8 mouse cellular contexts compared by ENCODE assay signal in genomic region chr4:87647932-87648911, GRCm38 (mm10).
DNase-seq lines count a peak whose midpoint lies in the region; ATAC-seq and TF ChIP-seq lines count a peak whose summit lies in the region.

No protein-coding gene starts in this region.

- no peak overlapping the region for H3K27ac ChIP-seq in lung, embryonic 14.5 days (ENCODE audit: low read depth)
- peak overlapping the region; percentile 77 for H3K27ac ChIP-seq in embryonic facial prominence, embryonic 10.5 days (replicated peaks)
- peak overlapping the region; percentile 87 for H3K27ac ChIP-seq in hindbrain, embryonic 10.5 days
- H3K27ac ChIP-seq in midbrain, embryonic 15.5 days = peak overlapping the region; percentile 69
- H3K27ac ChIP-seq in thymus, adult 2 months (ENCODE audit: control insufficient read depth, insufficient read depth, low read length) = no peak overlapping the region

- TF ChIP-seq POLR2A in thymus, adult 2 months (IDR thresholded peaks at IDR 0.05; ENCODE audit: control insufficient read depth, extremely low read depth, insufficient read depth, low read length, poor library complexity) = no peak

- no peaks in the 10 kb centered on the region for H3K27me3 ChIP-seq in lung, embryonic 14.5 days (ENCODE audit: insufficient read depth, low read length)
- peaks cover 19% of the 10 kb centered on the region for H3K27me3 ChIP-seq in embryonic facial prominence, embryonic 10.5 days (replicated peaks; ENCODE audit: low read depth, poor library complexity, severe bottlenecking)
- no peaks in the 10 kb centered on the region for H3K27me3 ChIP-seq in hindbrain, embryonic 10.5 days (ENCODE audit: insufficient read depth, poor library complexity, severe bottlenecking)
- H3K27me3 ChIP-seq in midbrain, embryonic 15.5 days (replicated peaks) = no peaks in the 10 kb centered on the region
- no peaks in the 10 kb centered on the region for H3K27me3 ChIP-seq in thymus, adult 2 months (ENCODE audit: control insufficient read depth, insufficient read depth, low read length)

- H3K36me3 ChIP-seq in lung, embryonic 14.5 days (ENCODE audit: insufficient read depth) = no peaks in the 10 kb centered on the region
- H3K36me3 ChIP-seq in embryonic facial prominence, embryonic 10.5 days (replicated peaks) = no peaks in the 10 kb centered on the region
- no peaks in the 10 kb centered on the region for H3K36me3 ChIP-seq in hindbrain, embryonic 10.5 days
- H3K36me3 ChIP-seq in midbrain, embryonic 15.5 days (replicated peaks) = no peaks in the 10 kb centered on the region
- no peaks in the 10 kb centered on the region for H3K36me3 ChIP-seq in thymus, adult 2 months (ENCODE audit: control insufficient read depth, insufficient read depth, low read length)

- intact Hi-C loops in left cerebral cortex, postnatal 14 days (cut with DNase I) = no loop called here

- peak overlapping the region; percentile 32 for H3K9ac ChIP-seq in lung, embryonic 14.5 days
- H3K9ac ChIP-seq in midbrain, embryonic 15.5 days = peak overlapping the region; percentile 19; the same call in 1 of the 2 replicates

- H3K4me2 ChIP-seq in lung, embryonic 14.5 days = peak overlapping the region; percentile 71
- peak overlapping the region; percentile 71 for H3K4me2 ChIP-seq in midbrain, embryonic 15.5 days

- TF ChIP-seq CTCF in lung, embryonic 14.5 days (IDR thresholded peaks at IDR 0.05; ENCODE audit: low read depth) = no peak
- no peak for TF ChIP-seq CTCF in thymus, adult 2 months (IDR thresholded peaks at IDR 0.05; ENCODE audit: borderline replicate concordance, control insufficient read depth, extremely low read depth, insufficient read depth, low read length, poor library complexity)

- ATAC-seq in lung, embryonic 14.5 days (ENCODE audit: insufficient read depth) = peak; percentile 83
- ATAC-seq in midbrain, embryonic 15.5 days (replicated peaks) = peak; percentile 87

- H3K9me3 ChIP-seq in lung, embryonic 14.5 days (ENCODE audit: low read depth, low read length) = no peaks in the 10 kb centered on the region; the same call in 1 of the 2 replicates
- H3K9me3 ChIP-seq in embryonic facial prominence, embryonic 10.5 days = no peaks in the 10 kb centered on the region
- H3K9me3 ChIP-seq in hindbrain, embryonic 10.5 days = no peaks in the 10 kb centered on the region
- H3K9me3 ChIP-seq in midbrain, embryonic 15.5 days = no peaks in the 10 kb centered on the region

- H3K4me1 ChIP-seq in lung, embryonic 14.5 days (ENCODE audit: insufficient read depth) = peaks cover 10% of the 10 kb centered on the region
- peaks cover 28% of the 10 kb centered on the region for H3K4me1 ChIP-seq in embryonic facial prominence, embryonic 10.5 days
- peaks cover 49% of the 10 kb centered on the region for H3K4me1 ChIP-seq in hindbrain, embryonic 10.5 days (replicated peaks)
- H3K4me1 ChIP-seq in midbrain, embryonic 15.5 days = peaks cover 21% of the 10 kb centered on the region
- no peaks in the 10 kb centered on the region for H3K4me1 ChIP-seq in thymus, adult 2 months (replicated peaks; ENCODE audit: control insufficient read depth, insufficient read depth, low read length)

- WGBS in lung, embryonic 14.5 days = 14% methylated on average over 26 of the region's 26 CpGs
- WGBS in embryonic facial prominence, embryonic 10.5 days = 11% methylated on average over 26 of the region's 26 CpGs
- 11% methylated on average over 26 of the region's 26 CpGs for WGBS in hindbrain, embryonic 10.5 days
- 3% methylated on average over 26 of the region's 26 CpGs for WGBS in midbrain, embryonic 15.5 days
- WGBS in thymus, adult 2 months = 42% methylated on average over 26 of the region's 26 CpGs

- DNase-seq in lung, embryonic 14.5 days = peak; percentile 79
- no peak for DNase-seq in lung, postnatal 36 days
- peak; percentile 78 for DNase-seq in embryonic facial prominence, embryonic 10.5 days (ENCODE audit: low spot score)
- DNase-seq in hindbrain, embryonic 10.5 days (ENCODE audit: low spot score) = peak; percentile 75
- DNase-seq in left cerebral cortex, postnatal 14 days (ENCODE audit: low spot score in 2 of 2) = peak; percentile 28
- DNase-seq in urinary bladder, postnatal 25 days (ENCODE audit: low spot score) = peak; percentile 14
- DNase-seq in thymus, adult 2 months = no peak

- peak overlapping the region; percentile 30 for H3K4me3 ChIP-seq in lung, embryonic 14.5 days (ENCODE audit: low read depth, low read length)
- H3K4me3 ChIP-seq in embryonic facial prominence, embryonic 10.5 days = peak overlapping the region; percentile 49
- H3K4me3 ChIP-seq in hindbrain, embryonic 10.5 days = peak overlapping the region; percentile 45
- H3K4me3 ChIP-seq in midbrain, embryonic 15.5 days = peak overlapping the region; percentile 33
- no peak overlapping the region for H3K4me3 ChIP-seq in thymus, adult 2 months (ENCODE audit: control insufficient read depth, insufficient read depth, low read length)

Comparison
In these comparisons a context has a peak if more than half of its experiments do, and no peak if none do; other contexts are left out.
1. DNase-seq: peak in lung, embryonic 14.5 days (single experiment), embryonic facial prominence, embryonic 10.5 days (single experiment), hindbrain, embryonic 10.5 days (single experiment), left cerebral cortex, postnatal 14 days (2 of 2) and urinary bladder, postnatal 25 days (single experiment); none in lung, postnatal 36 days (single experiment) and thymus, adult 2 months (single experiment).
2. H3K27ac ChIP-seq: peak in embryonic facial prominence, embryonic 10.5 days (single experiment), hindbrain, embryonic 10.5 days (single experiment) and midbrain, embryonic 15.5 days (single experiment); none in lung, embryonic 14.5 days (single experiment) and thymus, adult 2 months (single experiment).